Mouse (Mus musculus): ENCODE results near the gene Gm17374. TPM values are rescaled to one million over a fixed set of nuclear protein-coding genes. Genes with fewer than 3 reads are reported as not detected.
"Not testable (repeated sequence)": the region's sequence is repeated elsewhere in the genome, so short reads cannot be mapped to it uniquely, and the experiment has no call there.

The Gm17374 gene
- total RNA-seq (2014; rRNA removed) (not detected in 2 replicates), polyA plus RNA-seq (2015; fragmentation: Nextera tagmentation; extraction: Ambion mirVana) (not detected in 2 replicates)

GRCm38 (mm10) chr2:140151743-140152142, at the start of gene Gm17374:
Gm17374 (plus strand) TSS chr2:140152043.
- ATAC-seq; H3K4me2 ChIP-seq (ENCODE audit: low read depth): not testable (repeated sequence)

GRCm38 (mm10) chr2:140104951-140105350, 46.9 kb upstream of the Gm17374 start:
- no peak for DNase-seq
- TF ChIP-seq CTCF (IDR thresholded peaks at IDR 0.05; ENCODE audit: low read depth): no peak

More at GRCm38 (mm10) chr2:140151743-140152142, at the start of gene Gm17374:
- not testable (repeated sequence) for DNase-seq; H3K9ac ChIP-seq; H3K4me1 ChIP-seq (ENCODE audit: insufficient read depth); H3K27ac ChIP-seq (ENCODE audit: low read depth, low read length); H3K27me3 ChIP-seq (ENCODE audit: insufficient read depth, low read length); H3K9me3 ChIP-seq (ENCODE audit: low read length); H3K4me3 ChIP-seq (ENCODE audit: low read depth, low read length)
- 91% methylated on average over 4 of the region's 4 CpGs for WGBS
- peaks cover 21% of the 10 kb centered on the region for H3K36me3 ChIP-seq (ENCODE audit: insufficient read depth)

GRCm38 (mm10) chr2:140107641-140108040, 44.2 kb upstream of the Gm17374 start:
- no peak overlapping the region for H3K9ac ChIP-seq
- no peaks in the 10 kb centered on the region for H3K9me3 ChIP-seq (ENCODE audit: low read length)
- no peak overlapping the region for H3K27ac ChIP-seq (ENCODE audit: low read depth, low read length)
- no peaks in the 10 kb centered on the region for H3K4me1 ChIP-seq (ENCODE audit: insufficient read depth)
- no peak overlapping the region for H3K4me3 ChIP-seq (ENCODE audit: low read depth, low read length)
- no peak overlapping the region for H3K4me2 ChIP-seq (ENCODE audit: low read depth)
- ATAC-seq: no peak
- H3K36me3 ChIP-seq (ENCODE audit: insufficient read depth): no peaks in the 10 kb centered on the region
- no peaks in the 10 kb centered on the region for H3K27me3 ChIP-seq (ENCODE audit: insufficient read depth, low read length)
- no peak for TF ChIP-seq CTCF (IDR thresholded peaks at IDR 0.05; ENCODE audit: low read depth)
- 89% methylated on average over 4 of the region's 4 CpGs for WGBS
- no peak for DNase-seq

More at GRCm38 (mm10) chr2:140104951-140105350, 46.9 kb upstream of the Gm17374 start:
- Histone ChIP-seq H3K9me3 (ENCODE audit: low read length) (no peaks in the 10 kb centered on the region), H3K4me3 (ENCODE audit: low read depth, low read length) (no peak overlapping the region), H3K27ac (ENCODE audit: low read depth, low read length) (no peak overlapping the region), H3K4me1 (ENCODE audit: insufficient read depth) (no peaks in the 10 kb centered on the region), H3K27me3 (ENCODE audit: insufficient read depth, low read length) (no peaks in the 10 kb centered on the region), H3K36me3 (ENCODE audit: insufficient read depth) (no peaks in the 10 kb centered on the region), H3K9ac (no peak overlapping the region), H3K4me2 (ENCODE audit: low read depth) (no peak overlapping the region)
- no peak for ATAC-seq
- 75% methylated on average over 3 of the region's 3 CpGs for WGBS

GRCm38 (mm10) chr2:140108945-140109344, 42.9 kb upstream of the Gm17374 start:
- Histone ChIP-seq H3K4me1 (ENCODE audit: insufficient read depth) (no peaks in the 10 kb centered on the region), H3K4me2 (ENCODE audit: low read depth) (no peak overlapping the region), H3K9me3 (ENCODE audit: low read length) (no peaks in the 10 kb centered on the region), H3K36me3 (ENCODE audit: insufficient read depth) (no peaks in the 10 kb centered on the region), H3K9ac (no peak overlapping the region), H3K27ac (ENCODE audit: low read depth, low read length) (no peak overlapping the region), H3K27me3 (ENCODE audit: insufficient read depth, low read length) (no peaks in the 10 kb centered on the region), H3K4me3 (ENCODE audit: low read depth, low read length) (no peak overlapping the region)
- DNase-seq (no peak), ATAC-seq (no peak)
- TF ChIP-seq CTCF (IDR thresholded peaks at IDR 0.05; ENCODE audit: low read depth): no peak
- 40% methylated on average over 1 of the region's 1 CpGs for WGBS

- H3K36me3 ChIP-seq (ENCODE audit: insufficient read depth): no peaks in the 10 kb centered on the region
- H3K4me2 ChIP-seq (ENCODE audit: low read depth): no peak overlapping the region
- H3K9me3 ChIP-seq (ENCODE audit: low read length): no peaks in the 10 kb centered on the region
- DNase-seq (peak; percentile 63), ATAC-seq (peak; percentile 88)
- 62% methylated on average over 8 of the region's 8 CpGs for WGBS
- H3K27me3 ChIP-seq (ENCODE audit: insufficient read depth, low read length): no peaks in the 10 kb centered on the region
- no peak overlapping the region for H3K27ac ChIP-seq (ENCODE audit: low read depth, low read length)
- H3K4me1 ChIP-seq (ENCODE audit: insufficient read depth): no peaks in the 10 kb centered on the region
- no peak for TF ChIP-seq CTCF (IDR thresholded peaks at IDR 0.05; ENCODE audit: low read depth)
- H3K9ac ChIP-seq: no peak overlapping the region
- no peak overlapping the region for H3K4me3 ChIP-seq (ENCODE audit: low read depth, low read length)
Measured at GRCm38 (mm10) chr2:140113851-140114250, 38.0 kb upstream of the Gm17374 start.

- H3K4me3 ChIP-seq (ENCODE audit: low read depth, low read length): no peak overlapping the region
- peaks cover 38% of the 10 kb centered on the region for H3K36me3 ChIP-seq (ENCODE audit: insufficient read depth)
- H3K4me1 ChIP-seq (ENCODE audit: insufficient read depth): no peaks in the 10 kb centered on the region
- 90% methylated on average over 2 of the region's 2 CpGs for WGBS
- no peak overlapping the region for H3K27ac ChIP-seq (ENCODE audit: low read depth, low read length)
- no peaks in the 10 kb centered on the region for H3K27me3 ChIP-seq (ENCODE audit: insufficient read depth, low read length)
- no peaks in the 10 kb centered on the region for H3K9me3 ChIP-seq (ENCODE audit: low read length)
- H3K9ac ChIP-seq: no peak overlapping the region
- no peak for TF ChIP-seq CTCF (IDR thresholded peaks at IDR 0.05; ENCODE audit: low read depth)
- DNase-seq: no peak
- ATAC-seq: no peak
- H3K4me2 ChIP-seq (ENCODE audit: low read depth): no peak overlapping the region
Measured at GRCm38 (mm10) chr2:140125516-140125915, 26.3 kb upstream of the Gm17374 start.

GRCm38 (mm10) chr2:140159186-140159730, 7.4 kb downstream of the Gm17374 start:
- H3K9ac ChIP-seq: no peak overlapping the region
- no peaks in the 10 kb centered on the region for H3K9me3 ChIP-seq (ENCODE audit: low read length)
- no peak overlapping the region for H3K4me3 ChIP-seq (ENCODE audit: low read depth, low read length)
- H3K27me3 ChIP-seq (ENCODE audit: insufficient read depth, low read length): no peaks in the 10 kb centered on the region
- no peaks in the 10 kb centered on the region for H3K4me1 ChIP-seq (ENCODE audit: insufficient read depth)
- peak; percentile 64 for TF ChIP-seq CTCF (IDR thresholded peaks at IDR 0.05; ENCODE audit: low read depth)
- peak; percentile 38 for DNase-seq
- H3K36me3 ChIP-seq (ENCODE audit: insufficient read depth): peaks cover 33% of the 10 kb centered on the region
- H3K4me2 ChIP-seq (ENCODE audit: low read depth): no peak overlapping the region
- H3K27ac ChIP-seq (ENCODE audit: low read depth, low read length): no peak overlapping the region
- 83% methylated on average over 3 of the region's 3 CpGs for WGBS
- ATAC-seq: no peak; the same call in 1 of the 2 replicates
